Mouse (Mus musculus): ENCODE data around the gene Nlrp9b. TPM values are rescaled to one million over a fixed set of nuclear protein-coding genes. Genes with fewer than 3 reads are reported as not detected.

Gene Nlrp9b
- polyA plus RNA-seq, 3 experiments from 2014 or later, result not detected

Other genes with a start within 250 kb of the Nlrp9b start
- 1 to 10 TPM in 1 of 3 experiments, under 1 TPM in 1, not detected in 1; 0.13 to 1.0 TPM for gene Nectin2, start 241.0 kb upstream of the Nlrp9b start, polyA plus RNA-seq (2017; shearing (Covaris generic))
- gene Bcam, start 220.4 kb upstream of the Nlrp9b start, polyA plus RNA-seq (2017; shearing (Covaris generic)), result 1 to 10 TPM; 1.1 to 2.3 (median 1.2) TPM
- under 1 TPM in 1 of 3 experiments, not detected in 2; 0.68 TPM for gene Cblc, start 194.7 kb upstream of the Nlrp9b start, polyA plus RNA-seq (2017; shearing (Covaris generic))
- gene Bcl3, start 168.7 kb upstream of the Nlrp9b start, polyA plus RNA-seq (2017; shearing (Covaris generic)), result 10 to 100 TPM; 13.6 to 19.9 (median 18.5) TPM
- not detected for gene Gm19345, start 139.5 kb upstream of the Nlrp9b start, polyA plus RNA-seq (2017; shearing (Covaris generic))
- gene Ceacam16, start 130.2 kb upstream of the Nlrp9b start, polyA plus RNA-seq (2017; shearing (Covaris generic)), result under 1 TPM in 2 of 3 experiments, not detected in 1; 0.55 to 0.59 TPM
- not detected for gene Ceacam19, start 103.5 kb upstream of the Nlrp9b start, polyA plus RNA-seq (2017; shearing (Covaris generic))
- gene Pvr, start 70.3 kb upstream of the Nlrp9b start, polyA plus RNA-seq (2017; shearing (Covaris generic)), result 10 to 100 TPM; 14.2 to 23.8 (median 19.6) TPM
- gene Igsf23, start 40.7 kb upstream of the Nlrp9b start, polyA plus RNA-seq (2017; shearing (Covaris generic)), result 1 to 10 TPM; 3.3 to 8.4 (median 5.5) TPM
- gene Ceacam20, start 26.1 kb upstream of the Nlrp9b start, polyA plus RNA-seq (2017; shearing (Covaris generic)), result 1 to 10 TPM in 1 of 3 experiments, not detected in 2; 1.1 TPM
- not detected for gene Vmn1r91, start 108.2 kb downstream of the Nlrp9b start, polyA plus RNA-seq (2017; shearing (Covaris generic))
- not detected for gene Gm16442, start 131.1 kb downstream of the Nlrp9b start, polyA plus RNA-seq (2017; shearing (Covaris generic))
- not detected for gene Vmn1r93, start 147.6 kb downstream of the Nlrp9b start, polyA plus RNA-seq (2017; shearing (Covaris generic))
- not detected for gene Vmn1r94, start 176.9 kb downstream of the Nlrp9b start, polyA plus RNA-seq (2017; shearing (Covaris generic))
- not detected for gene Vmn1r95, start 202.2 kb downstream of the Nlrp9b start, polyA plus RNA-seq (2017; shearing (Covaris generic))
- gene Gm6164, start 214.1 kb downstream of the Nlrp9b start, polyA plus RNA-seq (2017; shearing (Covaris generic)), result not detected
- gene Gm4498, start 242.4 kb downstream of the Nlrp9b start, polyA plus RNA-seq (2017; shearing (Covaris generic)), result not detected